Mouse (Mus musculus): ENCODE data around the gene H2afj.

DNA sequence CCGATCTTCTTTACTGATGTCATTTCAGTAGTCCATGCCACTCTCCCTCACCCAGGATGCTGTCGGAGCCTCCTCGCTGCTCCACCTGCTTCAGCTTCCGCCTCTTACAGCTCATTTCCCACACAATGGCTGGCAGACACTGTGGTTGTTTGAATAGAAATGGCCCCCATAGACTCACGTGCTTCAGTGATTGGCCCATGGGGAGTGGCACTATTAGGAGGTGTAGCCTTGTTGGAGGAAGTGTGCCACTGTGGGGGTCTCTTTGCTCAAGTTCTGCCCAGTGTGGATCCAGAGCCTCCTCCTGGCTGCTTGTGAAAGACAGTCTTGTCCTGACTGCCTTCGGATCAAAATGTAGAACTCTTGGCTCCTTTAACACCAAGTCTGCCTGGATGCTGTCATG lies 12.2 kb upstream of the H2afj start:
- TF ChIP-seq CTCF (IDR thresholded peaks at IDR 0.05; ENCODE audit: extremely low read depth, insufficient read depth, low read length) (no peak), POLR2A (IDR thresholded peaks at IDR 0.05; ENCODE audit: extremely low read depth, insufficient read depth, low read length) (no peak)
